Mouse (Mus musculus) left cerebral cortex, postnatal 36 days (tissue): ENCODE results near the gene Ttc9b. TPM values are rescaled to one million over a fixed set of nuclear protein-coding genes. Genes with fewer than 3 reads are reported as not detected.
"Not testable (repeated sequence)": the region's sequence is repeated elsewhere in the genome, so short reads cannot be mapped to it uniquely, and the experiment has no call there.

Experiments used
- DNase-seq, 2 experiments: peaks; one replicate each; pipeline ENCODE4 v3.0.0; 2021 to 2022; ENCODE audit warnings: low spot score in 2 of 2, mixed read lengths in 1 of 2
- intact Hi-C: fragments of 180-260 bp; cut with DNase I; formaldehyde crosslinking; loops from one replicate; pipeline ENCODE4 v1.15.1; 2025
- total RNA-seq, 2 experiments: library from RNA; stranded (reverse); gene quantifications; 2 replicates each; pipeline ENCODE4 v1.2.3; 2021

Ttc9b gene
- total RNA-seq = 100 to 1,000 TPM; 113 to 155 TPM

DNA sequence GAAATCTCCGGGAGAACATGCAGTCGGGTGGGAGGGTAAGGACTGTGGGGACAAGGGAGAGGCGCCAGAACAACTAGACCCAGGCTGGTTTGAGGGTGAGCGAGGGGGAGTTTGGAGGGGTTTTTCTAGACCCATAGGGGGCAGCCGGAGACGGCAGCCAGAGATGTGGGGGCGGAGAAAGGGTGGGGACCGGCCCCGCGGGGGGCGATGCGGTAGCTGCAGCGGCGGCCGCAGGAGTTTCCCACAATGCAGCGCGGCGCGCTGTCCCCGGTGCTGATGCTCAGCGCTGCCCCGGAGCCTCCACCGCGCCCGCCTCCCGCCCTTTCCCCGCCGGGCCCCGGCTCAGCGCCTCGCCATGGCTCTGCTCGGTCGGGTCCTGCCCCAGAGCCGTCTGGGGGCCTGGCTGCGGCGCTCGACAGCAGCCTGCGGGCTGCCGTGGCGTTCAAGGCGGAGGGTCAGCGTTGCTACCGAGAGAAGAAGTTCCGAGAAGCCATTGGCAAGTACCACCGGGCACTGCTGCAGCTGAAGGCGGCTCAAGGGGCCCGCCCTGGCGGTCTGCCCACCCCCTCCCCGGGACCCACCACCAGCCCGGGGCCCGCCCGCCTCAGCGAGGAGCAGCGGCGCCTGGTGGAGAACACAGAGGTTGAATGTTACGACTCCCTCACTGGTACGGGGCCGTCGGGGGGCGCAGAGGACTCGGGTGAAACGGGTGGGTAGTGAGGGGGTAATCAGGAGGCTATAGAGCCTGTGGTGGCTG is at the start of gene Ttc9b:
TSS of gene Ttc9b (plus strand) at position 235 of the 757 bp plus-strand sequence.
- intact Hi-C loops = loop anchor here (1.0 to 5.0 kb wide), 4 partner anchors 53 to 513 kb away; partner anchors contain the start of genes Akt2 and Fbl
- DNase-seq = peak; percentile 85 to 89

DNA sequence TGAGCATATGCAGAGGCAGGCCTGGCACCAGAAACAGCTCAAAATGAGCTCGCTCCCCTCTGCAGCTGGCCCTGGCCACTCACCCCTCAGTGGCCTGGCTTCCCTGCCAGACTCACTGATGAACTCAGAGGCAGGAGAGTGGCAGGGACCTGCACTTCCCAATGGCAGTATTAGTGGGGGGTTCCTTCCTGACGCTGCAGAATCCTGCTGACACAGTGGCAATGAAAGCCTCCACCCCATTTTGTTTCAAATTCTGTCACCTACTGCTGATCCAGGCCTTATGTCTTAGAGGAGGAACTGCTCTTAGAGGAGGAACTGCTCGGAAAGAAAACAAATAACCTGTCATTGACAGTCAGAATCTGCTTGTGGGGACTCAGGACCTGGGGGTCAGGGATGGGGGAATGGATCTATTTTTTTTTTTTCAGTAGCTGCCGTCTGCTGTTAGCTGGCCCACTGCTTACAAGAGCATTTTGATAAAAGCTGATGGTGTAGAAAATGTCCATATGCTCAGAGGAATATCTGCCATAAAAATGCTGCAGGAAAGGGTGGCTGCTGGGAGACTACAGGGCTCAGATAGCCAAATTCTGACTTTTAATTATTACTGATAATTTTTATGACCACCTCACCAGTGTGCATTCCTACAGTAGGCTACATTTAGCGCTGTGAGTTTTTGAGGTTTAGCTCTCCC is 48.9 kb upstream of the Ttc9b start:
- DNase-seq = no peak
- intact Hi-C loops = no loop called here

DNA sequence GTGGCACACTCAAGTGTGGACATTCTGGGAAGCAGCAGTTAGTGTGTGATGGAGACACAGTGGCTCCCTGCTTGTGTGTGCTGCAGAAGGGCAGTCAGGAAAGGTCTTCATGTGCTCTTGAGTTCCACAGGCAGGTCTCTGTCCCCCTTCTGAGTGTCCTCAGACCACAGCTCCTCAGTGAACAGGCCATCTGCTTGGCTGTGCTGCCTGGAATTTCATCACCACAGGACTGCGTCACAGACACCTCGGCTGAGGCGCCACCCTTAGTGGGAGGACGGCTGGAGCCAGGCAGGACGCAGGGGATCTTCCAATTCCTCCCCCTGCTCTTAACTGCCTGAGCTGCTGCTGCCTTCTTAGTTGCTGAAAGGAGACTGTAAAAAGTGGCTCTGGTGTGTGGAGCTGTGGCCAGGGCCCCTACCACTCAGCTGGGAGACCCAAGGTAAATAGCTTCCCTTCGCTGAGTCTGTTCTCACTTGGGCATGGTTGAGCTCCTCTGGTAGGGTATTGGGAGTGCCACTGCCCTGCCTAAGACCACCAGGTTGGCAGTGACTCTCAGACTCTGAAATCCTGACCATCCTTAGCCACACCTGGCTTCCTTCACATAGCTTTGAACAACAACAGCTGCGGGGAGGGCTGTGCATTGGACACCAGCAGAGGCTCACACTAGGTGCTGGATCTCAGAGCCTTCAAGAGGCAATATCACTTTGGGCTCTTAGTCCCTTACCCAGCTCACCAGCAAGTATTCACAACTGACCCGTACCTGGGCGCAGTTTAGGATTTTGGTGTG is 48.0 kb upstream of the Ttc9b start:
- peak; percentile 81 to 82 for DNase-seq
- intact Hi-C loops = no loop called here

DNA sequence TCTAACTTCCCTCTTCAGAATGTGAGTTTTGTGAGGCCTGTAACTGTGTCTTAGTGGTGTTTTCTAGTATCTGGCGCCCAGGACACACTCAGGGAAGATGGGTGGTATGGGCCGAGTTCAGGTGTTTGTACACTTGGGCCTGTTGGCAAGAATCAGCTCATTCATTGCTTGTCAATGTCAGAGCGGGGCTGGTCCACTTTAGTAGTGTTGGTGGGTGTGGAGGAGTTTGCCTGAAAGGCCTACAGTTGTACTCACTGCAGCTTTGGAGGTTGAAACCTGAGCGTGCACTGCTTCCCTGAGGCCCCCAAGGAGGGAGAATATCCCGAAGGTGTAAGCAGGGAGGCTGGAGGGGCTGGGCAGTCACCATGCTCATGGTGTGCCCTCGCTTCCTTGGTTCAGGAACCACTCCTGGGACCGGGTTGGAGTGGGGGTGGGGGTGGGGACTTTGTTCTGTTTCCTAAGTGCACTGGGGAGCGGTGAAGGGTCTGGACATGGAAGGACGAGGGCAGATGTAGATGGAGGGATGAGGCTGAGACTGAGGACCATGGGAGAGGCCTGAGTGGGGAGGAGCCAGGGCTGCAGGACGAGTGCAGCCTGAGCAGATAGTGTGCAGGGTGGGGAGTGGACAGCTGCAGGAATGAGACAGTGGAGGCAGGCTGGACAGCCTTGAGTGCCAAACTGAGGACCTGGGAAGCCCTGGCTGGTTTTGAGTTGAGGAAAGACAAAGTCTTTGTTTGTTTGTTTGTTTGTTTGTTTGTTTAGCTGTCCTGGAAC is 47.0 kb upstream of the Ttc9b start:
- no peak for DNase-seq
- intact Hi-C loops = no loop called here

DNA sequence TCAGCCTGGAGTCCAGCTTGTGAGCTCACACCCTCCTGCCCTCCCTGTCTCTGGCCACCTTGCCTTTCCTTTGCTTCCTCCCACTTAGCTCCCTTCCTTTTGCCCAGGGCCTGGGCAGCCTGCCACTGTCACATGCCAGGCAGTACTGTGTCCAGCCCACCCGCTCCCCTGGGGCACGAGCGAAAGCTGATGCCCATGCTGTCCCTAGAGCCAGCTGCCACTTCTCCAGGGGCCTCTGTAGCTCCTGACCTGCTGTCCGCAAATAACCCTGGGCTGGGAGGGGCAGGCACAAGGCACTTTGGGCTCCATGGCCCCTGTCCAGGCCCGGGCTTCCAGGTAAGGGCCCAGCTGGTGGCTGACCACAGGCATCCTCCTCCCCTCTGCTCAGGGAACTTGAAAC is 46.1 kb upstream of the Ttc9b start:
- intact Hi-C loops = no loop called here
- peak in 1 of 2 experiments; percentile 63 for DNase-seq

DNA sequence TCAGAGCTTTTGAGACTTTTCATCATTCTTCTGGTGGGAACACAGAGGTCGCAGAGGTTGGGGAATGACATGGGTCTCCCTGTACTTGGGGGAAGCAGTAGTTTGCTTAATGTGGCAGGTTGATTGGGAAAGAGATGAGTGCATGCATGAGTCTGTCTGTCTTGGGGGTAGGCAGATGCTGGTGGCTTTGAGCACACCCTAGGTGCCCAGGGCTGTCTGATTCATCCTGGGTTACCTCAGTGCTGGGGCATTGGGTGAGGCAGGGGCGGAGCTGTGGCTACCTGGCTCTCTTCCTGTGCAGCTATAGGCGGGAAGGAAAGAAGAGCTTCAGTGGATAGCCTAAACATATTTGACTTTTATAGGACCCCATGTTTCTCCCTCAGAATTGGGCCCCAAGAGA is 45.6 kb upstream of the Ttc9b start:
- intact Hi-C loops = no loop called here
- no peak for DNase-seq

DNA sequence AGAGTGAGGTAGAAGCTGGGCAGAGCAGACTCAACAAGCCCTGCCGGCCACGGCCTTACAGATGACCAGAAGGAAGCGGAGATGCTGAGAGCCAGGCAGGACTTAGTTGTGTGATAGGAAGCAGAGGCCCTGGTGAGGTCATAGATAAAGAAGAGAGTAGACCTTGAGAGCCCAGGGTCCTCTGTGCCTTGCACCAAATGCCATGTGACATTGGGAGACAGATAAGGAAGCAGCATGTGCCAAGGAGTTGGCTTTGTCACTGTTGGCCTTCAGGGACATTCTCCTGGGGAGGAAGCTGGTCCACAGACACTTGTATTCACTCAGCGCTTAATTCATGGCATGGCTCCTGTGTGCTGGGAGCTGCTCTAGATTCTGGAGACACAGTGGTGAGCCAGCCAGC is 44.4 kb upstream of the Ttc9b start:
- intact Hi-C loops = no loop called here
- no peak for DNase-seq

DNA sequence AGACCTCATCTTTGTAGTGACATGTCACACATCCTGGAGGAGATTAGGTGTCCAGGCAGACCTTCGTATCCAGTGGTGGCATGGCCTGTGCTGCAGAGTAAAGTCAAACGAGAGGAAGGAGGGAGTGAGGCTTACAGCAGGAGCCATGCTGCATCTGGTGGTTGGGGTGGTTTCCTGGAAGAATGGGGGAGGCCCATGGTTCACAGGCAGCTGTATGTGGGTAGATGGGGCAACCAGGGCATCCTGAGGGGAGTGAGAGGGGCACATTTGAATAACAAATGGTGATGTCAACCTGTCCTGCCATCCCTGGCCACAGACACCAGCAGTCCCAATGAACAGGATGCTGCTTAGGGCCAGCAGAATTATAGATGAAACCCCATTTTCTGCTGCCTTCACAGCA is 44.0 kb upstream of the Ttc9b start:
- intact Hi-C loops = no loop called here
- no peak for DNase-seq

DNA sequence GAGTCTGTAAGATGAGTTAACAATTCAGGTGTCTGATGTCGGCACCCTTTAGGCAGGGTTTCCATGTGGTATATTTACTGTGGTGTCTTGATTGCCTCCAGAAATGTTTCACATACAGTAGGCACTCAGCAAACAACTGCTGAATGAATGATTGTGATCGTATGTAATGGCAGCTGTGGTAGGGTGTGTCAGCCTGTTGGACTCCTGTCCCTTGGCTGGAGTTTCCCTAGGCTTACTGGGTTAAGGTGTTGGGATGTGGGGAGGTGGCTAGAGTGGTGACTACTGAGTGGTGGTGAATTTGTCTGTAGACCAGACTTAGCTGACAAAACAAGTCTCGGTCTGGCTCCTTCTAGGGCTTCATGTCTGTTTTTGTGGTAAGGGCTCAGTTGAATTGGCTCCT is 43.3 kb upstream of the Ttc9b start:
- intact Hi-C loops = no loop called here
- no peak for DNase-seq

DNA sequence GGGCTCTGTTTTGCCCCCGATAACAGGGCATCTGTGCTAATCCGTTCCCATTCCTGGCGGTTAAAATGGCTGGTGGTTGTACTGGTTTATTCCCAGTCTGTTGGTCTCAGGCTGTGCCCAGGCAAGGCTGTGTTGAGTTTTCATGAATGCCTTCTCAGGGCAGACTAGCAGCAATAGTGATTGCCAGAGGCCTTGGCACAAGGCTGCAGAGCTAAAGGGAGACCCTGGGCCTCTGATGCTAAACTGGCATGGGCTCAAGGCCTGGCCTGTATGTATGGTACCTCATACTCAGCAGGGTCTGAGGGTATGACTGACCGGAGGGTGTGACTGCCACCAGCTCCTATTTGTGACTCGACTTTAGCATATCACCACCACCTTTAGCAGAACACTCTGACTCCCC is 42.8 kb upstream of the Ttc9b start:
- no peak for DNase-seq
- intact Hi-C loops = no loop called here

DNA sequence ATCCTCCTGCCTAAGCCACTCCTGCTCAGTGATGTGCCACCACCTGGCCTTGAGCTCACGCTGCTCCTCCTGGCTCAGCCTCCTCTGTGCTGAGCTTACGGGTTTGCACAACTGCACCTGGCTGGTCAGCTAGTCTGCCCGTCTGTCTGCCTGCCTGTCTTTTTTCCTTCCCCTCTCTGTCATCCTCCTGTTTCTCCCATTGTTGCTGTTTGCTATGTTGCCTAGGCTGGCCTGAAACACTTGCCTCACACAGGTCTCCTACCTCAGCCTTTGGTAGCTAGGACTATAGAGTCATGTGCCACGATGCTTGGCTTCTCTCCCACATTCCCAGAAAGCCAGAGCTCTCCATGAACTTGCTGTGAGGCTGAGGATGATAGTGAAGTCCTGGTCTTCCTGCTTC is 40.8 kb upstream of the Ttc9b start:
- no peak for DNase-seq
- intact Hi-C loops = no loop called here

DNA sequence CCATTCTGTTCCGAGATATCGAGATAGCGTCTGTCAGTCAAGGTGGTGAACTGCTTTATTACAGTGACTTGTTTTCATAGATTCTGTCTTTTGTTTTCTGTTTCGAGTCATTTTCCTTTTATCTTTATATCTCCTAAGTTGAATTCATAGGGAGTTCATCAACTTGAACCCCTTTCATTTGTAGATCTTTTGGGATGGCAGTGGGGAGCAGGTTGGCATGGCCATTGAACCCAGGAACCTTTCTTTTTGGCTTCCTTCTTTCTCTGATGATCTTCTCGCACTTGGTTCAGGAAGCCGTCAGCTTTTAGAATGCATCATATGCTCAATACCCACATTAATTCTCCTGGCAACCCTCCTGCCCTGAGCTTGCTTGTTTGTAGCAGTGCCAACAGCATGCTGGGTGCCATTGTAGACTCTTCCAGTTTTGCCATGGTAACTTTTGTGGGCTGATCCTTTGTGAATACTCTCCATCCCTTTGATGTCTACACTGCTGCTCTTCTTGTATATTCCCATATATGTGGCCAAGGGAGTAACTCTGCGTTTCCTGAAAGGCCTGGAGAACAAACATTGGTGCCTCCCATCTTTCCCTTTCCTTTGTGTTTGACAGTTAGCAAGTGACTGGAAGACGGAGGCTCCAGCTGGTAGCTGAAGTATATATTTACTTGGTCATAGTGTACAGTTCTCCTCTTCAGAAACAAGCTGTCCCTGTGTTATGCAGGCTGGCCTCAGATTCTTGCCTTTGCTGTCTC is 39.8 kb upstream of the Ttc9b start:
- DNase-seq = no peak

DNA sequence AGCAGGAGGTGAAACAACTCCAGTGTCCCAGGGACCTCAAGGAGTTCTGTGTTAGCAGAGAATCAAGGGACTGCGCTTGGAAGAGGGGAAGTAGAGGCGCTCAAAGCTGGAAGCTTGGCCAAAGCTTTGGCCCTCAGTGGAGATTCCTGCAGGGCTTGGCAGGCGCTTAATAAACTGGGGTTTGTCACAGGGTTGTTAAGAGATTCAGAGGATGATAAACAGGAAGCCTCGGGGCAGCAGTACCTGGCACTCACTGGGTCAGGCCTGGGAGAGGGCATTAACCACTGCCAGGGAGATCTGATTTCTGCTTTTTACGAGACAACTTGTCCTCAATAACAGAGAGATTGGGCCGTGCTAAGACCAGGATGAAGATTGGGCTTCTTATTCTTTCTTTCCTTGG is 32.7 kb upstream of the Ttc9b start:
- intact Hi-C loops = no loop called here
- no peak for DNase-seq

More for the DNA sequence above, 39.8 kb upstream of the Ttc9b start:
- intact Hi-C loops = no loop called here

DNA sequence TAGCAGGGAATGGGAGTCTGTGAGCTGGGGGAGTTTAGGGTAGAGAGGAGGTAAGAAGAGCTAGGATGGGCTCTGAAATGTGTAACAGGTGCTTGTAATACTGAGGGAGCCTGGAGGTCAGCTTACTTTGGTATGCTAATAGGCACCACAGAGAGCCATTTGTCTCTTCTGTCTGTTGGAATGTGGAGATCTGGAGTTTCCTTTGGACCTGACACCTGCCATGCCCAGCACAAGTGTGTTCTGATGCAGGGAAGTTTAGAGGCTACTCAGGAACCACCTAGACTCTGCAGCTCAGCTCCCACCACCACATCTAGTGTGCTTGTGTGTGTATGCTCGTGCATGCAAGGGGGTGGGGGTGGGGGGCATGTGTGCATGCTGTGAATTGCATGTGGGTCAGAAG is 31.5 kb upstream of the Ttc9b start:
- intact Hi-C loops = no loop called here
- DNase-seq = no peak

DNA sequence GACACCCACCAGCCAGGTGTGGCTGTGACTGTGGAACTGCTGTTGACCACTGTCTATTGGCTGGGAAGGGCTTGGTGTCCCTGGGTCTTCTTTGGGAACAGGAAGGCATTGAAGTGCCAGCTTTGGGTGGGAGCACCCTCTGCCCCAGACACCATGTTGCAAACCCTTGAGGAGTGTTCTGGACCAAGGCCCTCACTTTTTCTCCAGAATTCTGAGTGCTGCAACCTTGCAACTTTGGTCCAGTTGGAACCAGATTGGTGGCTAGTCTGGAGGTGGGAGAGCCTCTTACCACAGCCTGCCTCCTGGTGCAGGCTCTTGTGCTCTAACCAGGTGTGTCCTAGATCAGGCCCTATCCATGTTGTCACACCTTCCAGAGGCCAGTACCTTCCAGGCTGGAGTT is 28.7 kb upstream of the Ttc9b start:
- no peak for DNase-seq
- intact Hi-C loops = no loop called here

DNA sequence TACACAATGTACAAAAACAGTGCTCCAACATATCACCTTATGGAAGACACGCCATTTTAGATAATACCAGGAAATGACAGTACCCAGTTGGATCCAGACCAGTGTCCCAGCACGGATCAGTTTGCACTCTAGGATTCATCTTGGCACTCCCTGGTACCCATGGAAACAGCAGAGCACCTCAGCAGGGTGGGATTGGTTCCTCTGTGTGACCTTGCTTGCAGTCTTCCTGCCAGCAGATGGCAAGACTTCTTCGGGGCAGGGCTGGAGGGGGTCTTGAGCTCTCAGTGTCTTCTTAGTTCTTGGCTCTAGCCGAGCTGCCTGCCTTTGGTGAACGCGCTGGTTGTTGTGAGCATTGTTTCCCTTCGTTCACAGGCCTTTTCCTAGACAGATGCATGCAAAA is 26.0 kb upstream of the Ttc9b start:
- intact Hi-C loops = no loop called here
- DNase-seq = no peak

DNA sequence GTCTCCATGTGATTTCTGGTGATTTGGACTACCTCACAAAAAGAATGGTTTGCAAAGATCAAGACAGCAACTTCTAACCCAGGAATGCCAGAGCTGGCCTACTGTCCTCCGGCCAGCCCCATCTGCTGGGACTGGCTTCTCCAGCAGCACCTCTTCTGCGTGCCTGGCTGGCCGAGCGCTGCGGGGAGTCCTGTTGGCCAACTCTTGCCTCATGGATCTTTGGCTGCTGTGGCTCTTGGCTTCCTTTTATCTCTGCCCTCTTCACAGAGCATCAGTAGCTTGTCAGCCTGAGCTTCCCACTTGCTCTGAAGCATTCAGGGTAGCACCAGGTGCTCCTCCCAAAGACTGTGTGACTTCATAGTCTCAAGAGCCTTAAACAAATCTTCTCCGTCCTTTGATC is 25.5 kb upstream of the Ttc9b start:
- intact Hi-C loops = no loop called here
- no peak for DNase-seq

DNA sequence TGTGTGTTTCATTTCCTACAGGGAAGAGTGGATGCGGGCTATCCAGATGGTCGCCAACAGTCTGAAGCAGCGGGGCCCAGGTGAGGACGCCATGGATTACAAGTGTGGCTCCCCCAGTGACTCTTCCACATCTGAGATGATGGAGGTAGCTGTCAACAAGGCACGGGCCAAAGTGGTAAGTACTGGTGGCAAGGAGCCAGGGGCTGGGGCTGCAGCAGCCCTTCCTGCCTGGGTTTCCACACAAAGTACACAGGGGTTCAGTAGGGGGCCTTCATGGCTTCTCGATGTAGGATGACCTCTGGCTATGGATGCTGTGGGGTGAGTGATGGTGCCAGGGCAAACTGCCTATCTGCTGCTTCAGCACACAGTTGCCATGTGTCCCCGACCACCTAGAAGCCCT is 24.9 kb upstream of the Ttc9b start:
- intact Hi-C loops, DNase-seq: not testable (repeated sequence)

DNA sequence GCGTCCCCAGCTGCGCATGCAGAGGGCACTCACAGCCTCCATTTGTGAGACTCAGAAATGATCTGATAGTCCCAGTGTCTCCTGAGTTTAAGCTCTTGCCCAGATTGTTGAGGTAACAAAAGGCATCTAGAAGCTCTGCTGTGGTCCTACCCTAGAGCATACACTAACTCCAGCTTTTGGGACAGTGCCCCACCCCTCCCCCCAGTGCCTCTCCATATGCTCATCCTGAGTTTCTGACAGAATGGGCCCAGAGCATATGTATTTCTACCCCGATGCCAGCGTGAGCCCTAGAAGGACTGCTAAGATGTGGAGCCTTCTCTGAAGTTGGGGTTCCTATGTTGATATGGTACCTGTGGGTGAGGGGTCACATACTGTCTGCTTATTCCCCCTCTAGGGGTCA is 22.3 kb upstream of the Ttc9b start:
- intact Hi-C loops = no loop called here
- no peak for DNase-seq
